Mouse (Mus musculus): ENCODE measurements at regions not wholly inside any gene's neighbourhood (a gene's known extent, or its start where the extent isn't known, plus 50 kb on each side); places are given as distances from the start of the nearest gene placed in this dataset.
A peak's percentile ranks its signal among the peaks of the same experiment; 100 is the strongest.

GRCm38 (mm10) chr1:121243576-121243975 lies 88.8 kb downstream of the Insig2 start:
- H3K9ac ChIP-seq (ENCODE audit: low read depth, low read length), result no peak overlapping the region
- no peak overlapping the region for H3K4me3 ChIP-seq (ENCODE audit: low read depth, low read length)
- H3K27ac ChIP-seq (replicated peaks; ENCODE audit: low read depth, low read length), result no peak overlapping the region
- H3K36me3 ChIP-seq (ENCODE audit: control insufficient read depth, insufficient read depth, low read length), result no peaks in the 10 kb centered on the region
- 25% methylated on average over 6 of the region's 6 CpGs for WGBS
- DNase-seq (ENCODE audit: low spot score) (peak; percentile 16), ATAC-seq (ENCODE audit: low read depth) (peak; percentile 18; the same call in 1 of the 2 replicates)
- no peak overlapping the region for H3K4me2 ChIP-seq (ENCODE audit: low read depth, low read length)
- H3K9me3 ChIP-seq (ENCODE audit: control insufficient read depth, low read length), result no peaks in the 10 kb centered on the region
- no peaks in the 10 kb centered on the region for H3K27me3 ChIP-seq (replicated peaks; ENCODE audit: control insufficient read depth, insufficient read depth, low read length)
- H3K4me1 ChIP-seq (ENCODE audit: control insufficient read depth, insufficient read depth, low read length), result 0 out of 2 replicates have a peak, but pooled peaks cover 3% of the 10 kb centered on the region

- Histone ChIP-seq H3K36me3 (ENCODE audit: control insufficient read depth, insufficient read depth, low read length) (no peaks in the 10 kb centered on the region), H3K4me3 (ENCODE audit: low read depth, low read length) (no peak overlapping the region), H3K9me3 (ENCODE audit: control insufficient read depth, low read length) (no peaks in the 10 kb centered on the region), H3K27me3 (replicated peaks; ENCODE audit: control insufficient read depth, insufficient read depth, low read length) (no peaks in the 10 kb centered on the region), H3K4me1 (ENCODE audit: control insufficient read depth, insufficient read depth, low read length) (0 out of 2 replicates have a peak, but pooled peaks cover 3% of the 10 kb centered on the region), H3K27ac (replicated peaks; ENCODE audit: low read depth, low read length) (no peak overlapping the region), H3K4me2 (ENCODE audit: low read depth, low read length) (no peak overlapping the region), H3K9ac (ENCODE audit: low read depth, low read length) (no peak overlapping the region)
- 34% methylated on average over 2 of the region's 2 CpGs for WGBS
- ATAC-seq (ENCODE audit: low read depth) (no peak), DNase-seq (ENCODE audit: low spot score) (peak; percentile 17)
Observed at GRCm38 (mm10) chr1:121247556-121247955, 84.8 kb downstream of the Insig2 start.

GRCm38 (mm10) chr1:121249081-121249480 lies 83.3 kb downstream of the Insig2 start:
- Histone ChIP-seq H3K27me3 (replicated peaks; ENCODE audit: control insufficient read depth, insufficient read depth, low read length) (no peaks in the 10 kb centered on the region), H3K4me2 (ENCODE audit: low read depth, low read length) (no peak overlapping the region), H3K4me1 (ENCODE audit: control insufficient read depth, insufficient read depth, low read length) (no peaks in the 10 kb centered on the region), H3K36me3 (ENCODE audit: control insufficient read depth, insufficient read depth, low read length) (no peaks in the 10 kb centered on the region), H3K4me3 (ENCODE audit: low read depth, low read length) (no peak overlapping the region), H3K9me3 (ENCODE audit: control insufficient read depth, low read length) (no peaks in the 10 kb centered on the region), H3K27ac (replicated peaks; ENCODE audit: low read depth, low read length) (no peak overlapping the region), H3K9ac (ENCODE audit: low read depth, low read length) (no peak overlapping the region)
- 58% methylated on average over 1 of the region's 1 CpGs for WGBS
- DNase-seq (ENCODE audit: low spot score), result no peak
- no peak for ATAC-seq (ENCODE audit: low read depth)

GRCm38 (mm10) chr1:121250686-121251085 lies 81.7 kb downstream of the Insig2 start:
- H3K4me3 ChIP-seq (ENCODE audit: low read depth, low read length), result no peak overlapping the region
- H3K9me3 ChIP-seq (ENCODE audit: control insufficient read depth, low read length), result no peaks in the 10 kb centered on the region
- H3K27ac ChIP-seq (replicated peaks; ENCODE audit: low read depth, low read length), result no peak overlapping the region
- 87% methylated on average over 4 of the region's 4 CpGs for WGBS
- DNase-seq (ENCODE audit: low spot score) (no peak), ATAC-seq (ENCODE audit: low read depth) (no peak)
- peaks cover 6% of the 10 kb centered on the region; the same call in 1 of the 2 replicates for H3K4me1 ChIP-seq (ENCODE audit: control insufficient read depth, insufficient read depth, low read length)
- H3K36me3 ChIP-seq (ENCODE audit: control insufficient read depth, insufficient read depth, low read length), result no peaks in the 10 kb centered on the region
- H3K27me3 ChIP-seq (replicated peaks; ENCODE audit: control insufficient read depth, insufficient read depth, low read length), result no peaks in the 10 kb centered on the region
- H3K9ac ChIP-seq (ENCODE audit: low read depth, low read length), result no peak overlapping the region
- no peak overlapping the region for H3K4me2 ChIP-seq (ENCODE audit: low read depth, low read length)

GRCm38 (mm10) chr1:121252056-121252455 lies 80.3 kb downstream of the Insig2 start:
- Histone ChIP-seq H3K36me3 (ENCODE audit: control insufficient read depth, insufficient read depth, low read length) (no peaks in the 10 kb centered on the region), H3K27ac (replicated peaks; ENCODE audit: low read depth, low read length) (peak overlapping the region; percentile 42), H3K4me2 (ENCODE audit: low read depth, low read length) (no peak overlapping the region), H3K9ac (ENCODE audit: low read depth, low read length) (no peak overlapping the region), H3K4me3 (ENCODE audit: low read depth, low read length) (no peak overlapping the region), H3K4me1 (ENCODE audit: control insufficient read depth, insufficient read depth, low read length) (peaks cover 6% of the 10 kb centered on the region; the same call in 1 of the 2 replicates), H3K9me3 (ENCODE audit: control insufficient read depth, low read length) (no peaks in the 10 kb centered on the region), H3K27me3 (replicated peaks; ENCODE audit: control insufficient read depth, insufficient read depth, low read length) (no peaks in the 10 kb centered on the region)
- WGBS, result 46% methylated on average over 7 of the region's 7 CpGs
- no peak for ATAC-seq (ENCODE audit: low read depth)
- peak; percentile 64 for DNase-seq (ENCODE audit: low spot score)

GRCm38 (mm10) chr1:121254196-121254595 lies 78.2 kb downstream of the Insig2 start:
- H3K4me2 ChIP-seq (ENCODE audit: low read depth, low read length), result peak overlapping the region; percentile 26; the same call in 1 of the 2 replicates
- H3K36me3 ChIP-seq (ENCODE audit: control insufficient read depth, insufficient read depth, low read length), result no peaks in the 10 kb centered on the region
- no peaks in the 10 kb centered on the region for H3K9me3 ChIP-seq (ENCODE audit: control insufficient read depth, low read length)
- DNase-seq (ENCODE audit: low spot score) (peak; percentile 79), ATAC-seq (ENCODE audit: low read depth) (no peak)
- H3K27me3 ChIP-seq (replicated peaks; ENCODE audit: control insufficient read depth, insufficient read depth, low read length), result no peaks in the 10 kb centered on the region
- no peak overlapping the region for H3K27ac ChIP-seq (replicated peaks; ENCODE audit: low read depth, low read length)
- peaks cover 6% of the 10 kb centered on the region; the same call in 1 of the 2 replicates for H3K4me1 ChIP-seq (ENCODE audit: control insufficient read depth, insufficient read depth, low read length)
- H3K4me3 ChIP-seq (ENCODE audit: low read depth, low read length), result no peak overlapping the region
- no peak overlapping the region for H3K9ac ChIP-seq (ENCODE audit: low read depth, low read length)
- WGBS, result 34% methylated on average over 9 of the region's 9 CpGs

All from embryonic facial prominence, embryonic 14.5 days (tissue).